Mouse (Mus musculus): ENCODE results near the gene Cdc42bpg. TPM values are rescaled to one million over a fixed set of nuclear protein-coding genes. Genes with fewer than 3 reads are reported as not detected.

Cdc42bpg gene
- polyA plus RNA-seq, 1 experiment from 2014 or later: 1.3 TPM

GRCm38 (mm10) chr19:6364842-6365241, 58.6 kb downstream of the Cdc42bpg start:
- WGBS: 1% methylated on average over 2 of the region's 2 CpGs
- H3K27ac ChIP-seq: peak overlapping the region; percentile 98; the same call in 1 of the 2 replicates
- no peak for ATAC-seq (ENCODE audit: insufficient read depth, low FRiP score, low read depth)

GRCm38 (mm10) chr19:6370175-6370574, 63.9 kb downstream of the Cdc42bpg start:
- Histone ChIP-seq H3K4me3 (replicated peaks) (no peak overlapping the region), H3K4me2 (no peak overlapping the region), H3K9ac (no peak overlapping the region), H3K4me1 (peaks cover 12% of the 10 kb centered on the region), H3K9me3 (no peaks in the 10 kb centered on the region), H3K27ac (no peak overlapping the region), H3K36me3 (peaks cover 84% of the 10 kb centered on the region), H3K27me3 (replicated peaks) (no peaks in the 10 kb centered on the region)
- 86% methylated on average over 2 of the region's 2 CpGs for WGBS
- no peak for ATAC-seq (ENCODE audit: insufficient read depth, low FRiP score, low read depth)

More at GRCm38 (mm10) chr19:6364842-6365241, 58.6 kb downstream of the Cdc42bpg start:
- Histone ChIP-seq H3K9me3 (no peaks in the 10 kb centered on the region), H3K36me3 (peaks cover 37% of the 10 kb centered on the region), H3K4me1 (peaks cover 18% of the 10 kb centered on the region), H3K4me2 (peak overlapping the region; percentile 81), H3K9ac (peak overlapping the region; percentile 99), H3K4me3 (replicated peaks) (peak overlapping the region; percentile 99), H3K27me3 (replicated peaks) (no peaks in the 10 kb centered on the region)

GRCm38 (mm10) chr19:6372433-6372832, 66.2 kb downstream of the Cdc42bpg start:
- H3K27me3 ChIP-seq (replicated peaks): no peaks in the 10 kb centered on the region
- no peak overlapping the region for H3K4me3 ChIP-seq (replicated peaks)
- no peak overlapping the region for H3K27ac ChIP-seq
- H3K4me1 ChIP-seq: no peaks in the 10 kb centered on the region
- H3K9ac ChIP-seq: no peak overlapping the region
- no peak overlapping the region for H3K4me2 ChIP-seq
- no peak for ATAC-seq (ENCODE audit: insufficient read depth, low FRiP score, low read depth)
- peaks cover 82% of the 10 kb centered on the region for H3K36me3 ChIP-seq
- WGBS: 91% methylated on average over 3 of the region's 3 CpGs
- no peaks in the 10 kb centered on the region for H3K9me3 ChIP-seq

DNA sequence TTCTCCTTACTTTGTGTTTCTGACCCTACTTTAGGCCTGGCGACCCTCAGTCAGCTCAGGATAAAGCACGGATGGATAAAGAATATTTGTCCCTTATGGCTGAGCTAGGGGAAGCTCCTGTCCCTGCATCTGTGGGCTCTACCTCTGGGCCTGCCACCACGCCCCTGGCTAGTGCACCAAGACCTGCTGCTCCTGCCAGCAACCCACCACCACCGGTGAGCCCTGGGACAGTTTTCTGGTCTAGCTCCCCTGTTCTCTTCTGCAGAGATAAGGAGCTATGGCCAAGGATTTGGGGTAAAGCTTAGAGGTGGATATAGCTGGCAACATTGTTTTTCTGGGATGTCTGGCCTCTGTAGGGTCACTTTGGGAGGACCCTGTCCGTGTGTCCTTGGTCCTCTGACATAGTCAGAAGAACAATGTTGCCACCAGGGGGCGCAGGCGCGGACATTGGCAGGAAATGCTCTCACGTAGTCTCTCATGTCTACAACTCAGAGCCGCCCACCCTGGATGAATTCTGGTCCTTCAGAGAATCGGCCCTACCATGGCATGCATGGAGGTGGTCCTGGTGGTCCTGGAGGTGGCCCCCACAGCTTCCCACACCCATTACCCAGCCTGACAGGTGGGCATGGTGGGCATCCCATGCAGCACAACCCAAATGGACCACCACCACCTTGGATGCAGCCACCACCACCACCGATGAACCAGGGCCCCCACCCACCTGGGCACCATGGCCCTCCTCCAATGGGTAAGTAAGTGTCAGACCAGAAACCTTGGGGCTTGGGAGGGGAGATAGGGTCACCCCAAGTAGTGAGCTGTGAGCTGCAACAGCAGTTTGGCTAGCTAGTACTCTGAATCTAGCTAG, 67.5 kb downstream of the Cdc42bpg start:
- Histone ChIP-seq H3K4me2 (no peak overlapping the region), H3K36me3 (peaks cover 75% of the 10 kb centered on the region), H3K9me3 (no peaks in the 10 kb centered on the region), H3K27ac (no peak overlapping the region), H3K9ac (no peak overlapping the region), H3K4me1 (no peaks in the 10 kb centered on the region), H3K4me3 (replicated peaks) (no peak overlapping the region), H3K27me3 (replicated peaks) (no peaks in the 10 kb centered on the region)
- WGBS: 60% methylated on average over 12 of the region's 12 CpGs
- ATAC-seq (ENCODE audit: insufficient read depth, low FRiP score, low read depth): 0 out of 2 replicates have a peak, but pooled peaks have one; percentile 27

DNA sequence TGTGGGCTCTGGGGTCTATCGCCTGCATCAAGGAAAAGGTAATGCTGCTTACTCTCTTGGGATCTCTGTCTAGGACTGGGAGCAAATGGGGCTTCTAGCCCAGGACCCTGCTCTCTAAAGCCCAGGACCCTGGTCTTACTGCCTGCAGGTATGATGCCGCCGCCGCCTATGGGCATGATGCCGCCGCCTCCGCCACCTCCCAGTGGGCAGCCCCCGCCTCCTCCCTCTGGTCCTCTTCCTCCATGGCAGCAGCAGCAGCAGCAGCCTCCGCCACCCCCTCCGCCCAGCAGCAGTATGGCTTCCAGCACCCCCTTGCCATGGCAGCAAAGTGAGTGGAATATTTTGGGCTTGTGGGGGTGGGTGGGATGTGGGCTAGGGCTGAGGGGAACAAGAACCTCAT, 68.3 kb downstream of the Cdc42bpg start:
- no peaks in the 10 kb centered on the region for H3K9me3 ChIP-seq
- no peak overlapping the region for H3K4me3 ChIP-seq (replicated peaks)
- H3K4me1 ChIP-seq: no peaks in the 10 kb centered on the region
- H3K27ac ChIP-seq: no peak overlapping the region
- WGBS: 95% methylated on average over 10 of the region's 10 CpGs
- no peaks in the 10 kb centered on the region for H3K27me3 ChIP-seq (replicated peaks)
- H3K4me2 ChIP-seq: no peak overlapping the region
- no peak overlapping the region for H3K9ac ChIP-seq
- ATAC-seq (ENCODE audit: insufficient read depth, low FRiP score, low read depth): no peak
- H3K36me3 ChIP-seq: peaks cover 70% of the 10 kb centered on the region

MicroRNAs within 50 kb of the gene (microRNA counts, 519-probe panel; counts per million panel counts)
- microRNA mmu-miR-192: 3,220 counts per million, percentile 82 among the panel's probes with 10 or more counts

Small RNA genes lying within 50 kb of the gene (microRNA-seq; reads per million reads assigned to microRNA genes)
- gene Mir192 (1,948 reads per million, percentile 81 among the genes with 10 or more reads in this experiment), gene Mir194-2 (876 reads per million, percentile 74 among the genes with 10 or more reads in this experiment), gene Mir6989 (not detected)

Other genes with a start within 250 kb of the Cdc42bpg start
- 68.0 and 70.4 TPM in 2 replicates for gene Mrpl49, start 248.7 kb upstream of the Cdc42bpg start, polyA plus RNA-seq (2015; fragmentation: Nextera tagmentation; extraction: Ambion mirVana)
- 625 and 772 TPM in 2 replicates for gene Fau, start 248.6 kb upstream of the Cdc42bpg start, polyA plus RNA-seq (2015; fragmentation: Nextera tagmentation; extraction: Ambion mirVana)
- 34.6 and 36.6 TPM in 2 replicates for gene Znhit2, start 245.3 kb upstream of the Cdc42bpg start, polyA plus RNA-seq (2015; fragmentation: Nextera tagmentation; extraction: Ambion mirVana)
- gene Tm7sf2, start 238.1 kb upstream of the Cdc42bpg start, polyA plus RNA-seq (2015; fragmentation: Nextera tagmentation; extraction: Ambion mirVana): 27.7 and 30.0 TPM in 2 replicates
- gene Vps51, start 229.2 kb upstream of the Cdc42bpg start, polyA plus RNA-seq (2015; fragmentation: Nextera tagmentation; extraction: Ambion mirVana): 69.1 and 70.0 TPM in 2 replicates
- gene Tmem262, start 226.4 kb upstream of the Cdc42bpg start, polyA plus RNA-seq (2015; fragmentation: Nextera tagmentation; extraction: Ambion mirVana): not detected in 2 replicates
- 2.0 and 2.3 TPM in 2 replicates for gene Gm28374, start 224.2 kb upstream of the Cdc42bpg start, polyA plus RNA-seq (2015; fragmentation: Nextera tagmentation; extraction: Ambion mirVana)
- gene Zfpl1, start 221.5 kb upstream of the Cdc42bpg start, polyA plus RNA-seq (2015; fragmentation: Nextera tagmentation; extraction: Ambion mirVana): 61.5 and 69.8 TPM in 2 replicates
- 29.9 and 32.7 TPM in 2 replicates for gene Cdca5, start 221.5 kb upstream of the Cdc42bpg start, polyA plus RNA-seq (2015; fragmentation: Nextera tagmentation; extraction: Ambion mirVana)
- 0.28 TPM in 1 of 2 replicates, not detected in the other for gene AC131692.1, start 212.0 kb upstream of the Cdc42bpg start, polyA plus RNA-seq (2015; fragmentation: Nextera tagmentation; extraction: Ambion mirVana)
- gene Naaladl1, start 200.7 kb upstream of the Cdc42bpg start, polyA plus RNA-seq (2015; fragmentation: Nextera tagmentation; extraction: Ambion mirVana): 3.0 and 5.9 TPM in 2 replicates
- 40.7 and 46.1 TPM in 2 replicates for gene Sac3d1, start 187.8 kb upstream of the Cdc42bpg start, polyA plus RNA-seq (2015; fragmentation: Nextera tagmentation; extraction: Ambion mirVana)
- 29.2 and 29.9 TPM in 2 replicates for gene Snx15, start 178.2 kb upstream of the Cdc42bpg start, polyA plus RNA-seq (2015; fragmentation: Nextera tagmentation; extraction: Ambion mirVana)
- 0.34 and 0.55 TPM in 2 replicates for gene Batf2, start 165.5 kb upstream of the Cdc42bpg start, polyA plus RNA-seq (2015; fragmentation: Nextera tagmentation; extraction: Ambion mirVana)
- 101 and 102 TPM in 2 replicates for gene Arl2, start 164.9 kb upstream of the Cdc42bpg start, polyA plus RNA-seq (2015; fragmentation: Nextera tagmentation; extraction: Ambion mirVana)
- not detected in 2 replicates for gene Majin, start 122.1 kb upstream of the Cdc42bpg start, polyA plus RNA-seq (2015; fragmentation: Nextera tagmentation; extraction: Ambion mirVana)
- gene Gpha2, start 80.1 kb upstream of the Cdc42bpg start, polyA plus RNA-seq (2015; fragmentation: Nextera tagmentation; extraction: Ambion mirVana): 0.62 TPM in 2 replicates
- 20.5 and 23.7 TPM in 2 replicates for gene Ppp2r5b, start 70.6 kb upstream of the Cdc42bpg start, polyA plus RNA-seq (2015; fragmentation: Nextera tagmentation; extraction: Ambion mirVana)
- 7.6 and 10.6 TPM in 2 replicates for gene Atg2a, start 64.8 kb upstream of the Cdc42bpg start, polyA plus RNA-seq (2015; fragmentation: Nextera tagmentation; extraction: Ambion mirVana)
- 67.3 and 73.4 TPM in 2 replicates for gene Ehd1, start 29.7 kb upstream of the Cdc42bpg start, polyA plus RNA-seq (2015; fragmentation: Nextera tagmentation; extraction: Ambion mirVana)
- gene Men1, start 28.5 kb downstream of the Cdc42bpg start, polyA plus RNA-seq (2015; fragmentation: Nextera tagmentation; extraction: Ambion mirVana): 70.2 and 74.3 TPM in 2 replicates
- gene Map4k2, start 34.7 kb downstream of the Cdc42bpg start, polyA plus RNA-seq (2015; fragmentation: Nextera tagmentation; extraction: Ambion mirVana): 11.4 and 13.8 TPM in 2 replicates
- gene Sf1, start 57.2 kb downstream of the Cdc42bpg start, polyA plus RNA-seq (2015; fragmentation: Nextera tagmentation; extraction: Ambion mirVana): 104 and 127 TPM in 2 replicates
- 10.3 and 12.8 TPM in 2 replicates for gene Pygm, start 77.9 kb downstream of the Cdc42bpg start, polyA plus RNA-seq (2015; fragmentation: Nextera tagmentation; extraction: Ambion mirVana)
- 55.8 and 57.6 TPM in 2 replicates for gene Rasgrp2, start 92.9 kb downstream of the Cdc42bpg start, polyA plus RNA-seq (2015; fragmentation: Nextera tagmentation; extraction: Ambion mirVana)
- gene Nrxn2, start 112.3 kb downstream of the Cdc42bpg start, polyA plus RNA-seq (2015; fragmentation: Nextera tagmentation; extraction: Ambion mirVana): 1.4 and 2.7 TPM in 2 replicates
- gene Slc22a12, start 236.6 kb downstream of the Cdc42bpg start, polyA plus RNA-seq (2015; fragmentation: Nextera tagmentation; extraction: Ambion mirVana): not detected in 2 replicates